Mouse (Mus musculus) forebrain, postnatal 0 days (tissue): ENCODE results near the gene Ippk. TPM values are rescaled to one million over a fixed set of nuclear protein-coding genes. Genes with fewer than 3 reads are reported as not detected.
A peak's percentile ranks its signal among the peaks of the same experiment; 100 is the strongest.

Experiments
- ATAC-seq: fragments of 200-750 bp; cut with Nextera tagmentation; 2 replicates; pipeline ENCODE4 v1.8.0; 2017; ENCODE audit warnings: mild to moderate bottlenecking, moderate library complexity
- DNase-seq: peaks from one replicate; pipeline ENCODE4 v3.0.0-alpha.2; 2015
- H3K27ac ChIP-seq: fragments of 300-500 bp; sonication (generic); 2 replicates; pipeline ENCODE4 v1.5.1; 2014; ENCODE audit warnings: low read depth, mild to moderate bottlenecking, antibody characterized with exemption, low read length, moderate library complexity, mixed read lengths
- H3K27me3 ChIP-seq: fragments of 300-500 bp; sonication (generic); 2 replicates; pipeline ENCODE4 v1.6.1; 2014; ENCODE audit warnings: mild to moderate bottlenecking, low read length, mixed read lengths; ENCODE audit not compliant: insufficient read depth
- H3K36me3 ChIP-seq: fragments of 300-500 bp; sonication (generic); 2 replicates; pipeline ENCODE4 v1.6.1; 2014; ENCODE audit warnings: mild to moderate bottlenecking, moderate library complexity; ENCODE audit not compliant: insufficient read depth
- H3K4me1 ChIP-seq: fragments of 300-500 bp; sonication (generic); 2 replicates; pipeline ENCODE4 v1.6.1; 2014; ENCODE audit warnings: antibody characterized with exemption; ENCODE audit not compliant: insufficient read depth
- H3K4me2 ChIP-seq: fragments of 300-500 bp; sonication (generic); 2 replicates; pipeline ENCODE4 v1.6.1; 2014; ENCODE audit warnings: low read depth, mild to moderate bottlenecking, moderate library complexity
- H3K4me3 ChIP-seq: fragments of 300-500 bp; sonication (generic); 2 replicates; pipeline ENCODE4 v1.5.1; 2014; ENCODE audit warnings: low read depth, low read length, mixed read lengths
- H3K9ac ChIP-seq: fragments of 300-500 bp; sonication (generic); 2 replicates; pipeline ENCODE4 v1.6.1; 2014; ENCODE audit warnings: mild to moderate bottlenecking
- H3K9me3 ChIP-seq: fragments of 300-500 bp; sonication (generic); 2 replicates; pipeline ENCODE4 v1.6.1; 2016; ENCODE audit warnings: low read length
- CTCF ChIP-seq: sonication (generic); IDR thresholded peaks from 2 replicates; pipeline ENCODE4 v1.5.1; 2016; ENCODE audit warnings: antibody characterized with exemption, control low read depth, low read depth
- WGBS: fragments of 180-500 bp; shearing (Covaris S2); extraction: QIAGEN DNeasy Blood & Tissue Kit; methylation state at CpG from one replicate; pipeline ENCODE4 v1.1.7; 2014; 5-methylcytosine and 5-hydroxymethylcytosine counted together
- polyA plus RNA-seq: library from polyadenylated mRNA; unstranded; fragments of >200 nt; fragmentation: Nextera tagmentation; extraction: Ambion mirVana; gene quantifications from 2 replicates; pipeline ENCODE4 v1.2.1, GENCODE M21; 2015
- total RNA-seq: library from RNA; depleted of rRNA; stranded (reverse); fragments of >200 nt; gene quantifications from 2 replicates; pipeline ENCODE4 v1.2.3, GENCODE M21; 2014

The Ippk gene
- total and polyA plus RNA-seq, 2 experiments from 2014 or later = 11.7 to 15.9 TPM

GRCm38 (mm10) chr13:49460692-49461414 lies 39.8 kb downstream of the Ippk start:
- no peak for TF ChIP-seq CTCF
- Histone ChIP-seq H3K9me3 (no peaks in the 10 kb centered on the region), H3K4me1 (no peaks in the 10 kb centered on the region), H3K4me2 (no peak overlapping the region), H3K4me3 (no peak overlapping the region), H3K27ac (no peak overlapping the region), H3K9ac (no peak overlapping the region), H3K36me3 (peaks cover 61% of the 10 kb centered on the region), H3K27me3 (no peaks in the 10 kb centered on the region)
- WGBS = 83% methylated on average over 5 of the region's 5 CpGs
- DNase-seq = no peak
- no peak for ATAC-seq

DNA sequence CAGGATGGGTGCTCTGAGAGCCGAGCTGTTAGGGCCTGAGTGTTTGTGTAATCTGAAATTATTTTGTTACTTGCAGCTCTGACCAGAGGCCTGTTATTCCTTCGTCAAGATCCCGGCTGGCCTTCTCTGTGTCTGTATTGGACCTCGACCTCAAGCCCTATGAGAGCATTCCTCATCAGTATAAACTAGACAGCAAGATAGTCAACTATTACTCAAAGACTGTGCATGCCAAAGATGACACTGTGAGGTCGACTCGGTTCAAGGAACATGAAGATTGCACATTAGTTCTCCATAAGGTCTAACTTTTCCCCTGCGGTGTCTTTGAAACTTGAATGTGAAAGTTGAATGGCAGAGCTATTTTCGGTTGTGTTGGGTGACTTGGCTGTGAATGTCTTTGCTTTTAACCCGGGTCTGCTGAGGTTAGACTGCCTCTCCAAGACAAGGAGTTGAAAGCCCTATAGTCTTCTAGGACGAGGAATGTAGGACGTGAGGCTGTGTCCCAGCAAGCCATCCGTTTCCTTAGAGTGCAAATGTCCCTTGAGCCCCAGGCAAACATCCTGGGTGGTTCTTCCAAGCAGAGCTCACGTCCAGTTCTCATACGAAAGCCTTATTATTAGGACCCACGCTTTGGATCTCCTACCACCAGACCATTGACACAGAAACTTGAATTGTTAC lies 40.5 kb downstream of the Ippk start:
- no peaks in the 10 kb centered on the region for H3K4me1 ChIP-seq
- no peak overlapping the region for H3K9ac ChIP-seq
- H3K27me3 ChIP-seq = no peaks in the 10 kb centered on the region
- DNase-seq = no peak
- H3K4me2 ChIP-seq = no peak overlapping the region
- 87% methylated on average over 15 of the region's 15 CpGs for WGBS
- H3K9me3 ChIP-seq = no peaks in the 10 kb centered on the region
- H3K4me3 ChIP-seq = no peak overlapping the region
- H3K27ac ChIP-seq = no peak overlapping the region
- peaks cover 62% of the 10 kb centered on the region for H3K36me3 ChIP-seq
- no peak for TF ChIP-seq CTCF
- ATAC-seq = no peak

GRCm38 (mm10) chr13:49462921-49463320 lies 41.9 kb downstream of the Ippk start:
- DNase-seq (no peak), ATAC-seq (no peak)
- Histone ChIP-seq H3K9me3 (no peaks in the 10 kb centered on the region), H3K4me1 (no peaks in the 10 kb centered on the region), H3K4me3 (no peak overlapping the region), H3K27ac (no peak overlapping the region), H3K4me2 (no peak overlapping the region), H3K36me3 (peaks cover 61% of the 10 kb centered on the region), H3K27me3 (no peaks in the 10 kb centered on the region), H3K9ac (no peak overlapping the region)
- WGBS = over 99% methylated on average over 2 of the region's 2 CpGs
- no peak for TF ChIP-seq CTCF

- 94% methylated on average over 4 of the region's 4 CpGs for WGBS
- H3K27me3 ChIP-seq = no peaks in the 10 kb centered on the region
- peaks cover 41% of the 10 kb centered on the region for H3K36me3 ChIP-seq
- no peak overlapping the region for H3K4me2 ChIP-seq
- H3K27ac ChIP-seq = no peak overlapping the region
- DNase-seq (no peak), ATAC-seq (no peak)
- no peaks in the 10 kb centered on the region for H3K4me1 ChIP-seq
- TF ChIP-seq CTCF = no peak
- no peaks in the 10 kb centered on the region for H3K9me3 ChIP-seq
- no peak overlapping the region for H3K9ac ChIP-seq
- H3K4me3 ChIP-seq = no peak overlapping the region
These were observed 44.8 kb downstream of the Ippk start for GRCm38 (mm10) chr13:49465875-49466274.

- TF ChIP-seq CTCF = no peak
- Histone ChIP-seq H3K27ac (no peak overlapping the region), H3K4me1 (no peaks in the 10 kb centered on the region), H3K4me3 (no peak overlapping the region), H3K4me2 (no peak overlapping the region), H3K27me3 (no peaks in the 10 kb centered on the region), H3K9ac (no peak overlapping the region), H3K36me3 (peaks cover 37% of the 10 kb centered on the region), H3K9me3 (no peaks in the 10 kb centered on the region)
- ATAC-seq = no peak
- DNase-seq = no peak
- 82% methylated on average over 11 of the region's 11 CpGs for WGBS
These were observed 45.5 kb downstream of the Ippk start for GRCm38 (mm10) chr13:49466393-49467075.

DNA sequence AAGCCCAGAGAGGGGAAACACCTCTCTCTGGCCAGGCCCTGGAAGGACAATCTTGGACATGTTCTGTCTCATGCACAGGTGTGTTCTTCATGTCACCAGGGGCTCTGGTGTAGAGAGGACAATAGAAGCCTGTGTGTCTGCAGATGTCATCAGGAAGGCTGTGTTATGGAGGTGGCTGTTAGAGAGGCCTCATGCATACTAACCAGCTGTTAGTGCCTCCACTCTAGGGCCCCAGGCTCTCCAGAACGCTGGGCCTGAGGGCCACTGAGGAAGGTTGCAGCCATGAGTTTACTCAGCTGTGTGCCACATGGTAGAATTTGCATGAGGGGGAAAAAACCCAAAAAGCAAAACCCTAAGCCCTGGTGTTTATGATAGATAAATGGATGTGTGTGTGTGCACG lies 46.5 kb downstream of the Ippk start:
- no peak for ATAC-seq
- no peak for TF ChIP-seq CTCF
- H3K36me3 ChIP-seq = peaks cover 27% of the 10 kb centered on the region
- H3K4me3 ChIP-seq = no peak overlapping the region
- H3K4me2 ChIP-seq = no peak overlapping the region
- no peaks in the 10 kb centered on the region for H3K27me3 ChIP-seq
- DNase-seq = no peak
- no peak overlapping the region for H3K9ac ChIP-seq
- no peak overlapping the region for H3K27ac ChIP-seq
- WGBS = 77% methylated on average over 2 of the region's 2 CpGs
- H3K9me3 ChIP-seq = no peaks in the 10 kb centered on the region
- no peaks in the 10 kb centered on the region for H3K4me1 ChIP-seq

DNA sequence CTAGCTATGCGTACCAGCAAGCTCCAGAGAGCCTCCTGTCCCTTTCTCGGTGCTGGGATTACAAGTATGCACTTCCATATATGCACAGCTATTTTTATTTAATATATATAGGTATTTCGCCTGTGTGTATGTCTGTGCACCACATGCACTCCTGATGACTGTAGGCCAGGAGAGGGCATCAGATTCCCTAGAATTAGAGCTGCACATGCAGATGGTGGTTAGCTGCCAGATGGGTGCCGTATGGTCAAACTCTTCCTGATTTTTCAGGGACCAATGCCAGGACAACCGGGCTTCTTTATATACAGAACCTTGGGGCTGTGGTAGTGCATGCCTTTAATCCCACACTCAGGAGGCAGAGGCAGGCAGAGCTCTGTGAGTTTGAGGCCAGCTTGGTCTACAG lies 48.0 kb downstream of the Ippk start:
- DNase-seq = no peak
- Histone ChIP-seq H3K9ac (no peak overlapping the region), H3K27me3 (no peaks in the 10 kb centered on the region), H3K4me3 (no peak overlapping the region), H3K27ac (no peak overlapping the region), H3K9me3 (no peaks in the 10 kb centered on the region), H3K4me1 (no peaks in the 10 kb centered on the region), H3K36me3 (peaks cover 18% of the 10 kb centered on the region), H3K4me2 (no peak overlapping the region)
- WGBS = 81% methylated on average over 5 of the region's 5 CpGs
- ATAC-seq = no peak
- TF ChIP-seq CTCF = peak; percentile 10; the same call in 1 of the 2 replicates
